Mouse (Mus musculus) forebrain, embryonic 13.5 days (tissue): ENCODE data around the gene Rgs9. TPM values are rescaled to one million over a fixed set of nuclear protein-coding genes. Genes with fewer than 3 reads are reported as not detected.

Experiments
- ATAC-seq: fragments of 200-750 bp; cut with Nextera tagmentation; 2 replicates; pipeline ENCODE4 v1.8.0; 2017
- H3K27ac ChIP-seq: fragments of 300-500 bp; sonication (generic); 2 replicates; pipeline ENCODE4 v1.5.1; 2015; ENCODE audit warnings: inconsistent platforms, mild to moderate bottlenecking, moderate library complexity
- H3K27me3 ChIP-seq: fragments of 300-500 bp; sonication (generic); 2 replicates; pipeline ENCODE4 v1.6.1; 2015; ENCODE audit warnings: mild to moderate bottlenecking, inconsistent platforms
- H3K36me3 ChIP-seq: fragments of 300-500 bp; sonication (generic); 2 replicates; pipeline ENCODE4 v1.6.1; 2015; ENCODE audit warnings: mild to moderate bottlenecking, inconsistent platforms; ENCODE audit not compliant: poor library complexity, severe bottlenecking
- H3K4me1 ChIP-seq: fragments of 300-500 bp; sonication (generic); 2 replicates; pipeline ENCODE4 v1.6.1; 2015; ENCODE audit warnings: inconsistent platforms
- H3K4me2 ChIP-seq: fragments of 300-500 bp; sonication (generic); 2 replicates; pipeline ENCODE4 v1.6.1; 2015; ENCODE audit warnings: inconsistent platforms, mild to moderate bottlenecking, moderate library complexity
- H3K4me3 ChIP-seq: fragments of 300-500 bp; sonication (generic); 2 replicates; pipeline ENCODE4 v1.5.1; 2015; ENCODE audit warnings: mild to moderate bottlenecking, inconsistent platforms
- H3K9ac ChIP-seq: fragments of 300-500 bp; sonication (generic); 2 replicates; pipeline ENCODE4 v1.6.1; 2015; ENCODE audit warnings: mild to moderate bottlenecking, inconsistent platforms
- H3K9me3 ChIP-seq: fragments of 300-500 bp; sonication (generic); replicated peaks from 2 replicates; pipeline ENCODE4 v1.6.1; 2016; ENCODE audit warnings: inconsistent platforms
- WGBS: fragments of 180-500 bp; shearing (Covaris S2); methylation state at CpG from one replicate; pipeline ENCODE4 v1.1.7; 2015; 5-methylcytosine and 5-hydroxymethylcytosine counted together
- polyA plus RNA-seq: library from polyadenylated mRNA; unstranded; fragments of >200 nt; fragmentation: Nextera tagmentation; extraction: Ambion mirVana; gene quantifications from 2 replicates; pipeline ENCODE4 v1.2.1, GENCODE M21; 2015

The Rgs9 gene
- polyA plus RNA-seq, 1 experiment from 2014 or later, result 3.0 TPM

DNA sequence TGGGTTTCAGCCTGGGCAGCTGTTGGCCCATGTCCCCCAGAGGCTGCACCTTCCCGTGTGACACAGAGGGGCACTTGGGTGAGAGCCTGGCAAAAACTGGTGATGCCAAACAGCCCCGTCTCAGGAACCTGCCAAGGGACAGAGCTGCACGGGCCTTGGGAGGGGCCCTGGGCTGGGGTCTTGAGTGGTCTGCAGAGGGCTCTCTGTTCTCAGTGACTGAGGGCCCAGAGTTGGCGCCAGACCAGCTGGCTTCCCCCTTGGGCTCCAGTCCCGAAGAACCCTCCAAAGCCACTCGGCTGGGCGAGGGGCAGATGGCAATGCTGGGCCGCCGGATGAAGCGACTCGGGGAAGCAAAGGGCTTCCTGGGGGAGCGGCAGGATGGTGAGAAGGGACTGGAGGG, 70.8 kb downstream of the Rgs9 start:
- H3K27ac ChIP-seq, result no peak overlapping the region
- H3K27me3 ChIP-seq, result no peaks in the 10 kb centered on the region
- ATAC-seq, result no peak
- H3K4me1 ChIP-seq, result no peaks in the 10 kb centered on the region
- 85% methylated on average over 12 of the region's 12 CpGs for WGBS
- no peaks in the 10 kb centered on the region for H3K36me3 ChIP-seq
- no peak overlapping the region for H3K4me2 ChIP-seq
- H3K9me3 ChIP-seq, result no peaks in the 10 kb centered on the region; the same call in 1 of the 2 replicates
- no peak overlapping the region for H3K9ac ChIP-seq
- H3K4me3 ChIP-seq, result no peak overlapping the region

DNA sequence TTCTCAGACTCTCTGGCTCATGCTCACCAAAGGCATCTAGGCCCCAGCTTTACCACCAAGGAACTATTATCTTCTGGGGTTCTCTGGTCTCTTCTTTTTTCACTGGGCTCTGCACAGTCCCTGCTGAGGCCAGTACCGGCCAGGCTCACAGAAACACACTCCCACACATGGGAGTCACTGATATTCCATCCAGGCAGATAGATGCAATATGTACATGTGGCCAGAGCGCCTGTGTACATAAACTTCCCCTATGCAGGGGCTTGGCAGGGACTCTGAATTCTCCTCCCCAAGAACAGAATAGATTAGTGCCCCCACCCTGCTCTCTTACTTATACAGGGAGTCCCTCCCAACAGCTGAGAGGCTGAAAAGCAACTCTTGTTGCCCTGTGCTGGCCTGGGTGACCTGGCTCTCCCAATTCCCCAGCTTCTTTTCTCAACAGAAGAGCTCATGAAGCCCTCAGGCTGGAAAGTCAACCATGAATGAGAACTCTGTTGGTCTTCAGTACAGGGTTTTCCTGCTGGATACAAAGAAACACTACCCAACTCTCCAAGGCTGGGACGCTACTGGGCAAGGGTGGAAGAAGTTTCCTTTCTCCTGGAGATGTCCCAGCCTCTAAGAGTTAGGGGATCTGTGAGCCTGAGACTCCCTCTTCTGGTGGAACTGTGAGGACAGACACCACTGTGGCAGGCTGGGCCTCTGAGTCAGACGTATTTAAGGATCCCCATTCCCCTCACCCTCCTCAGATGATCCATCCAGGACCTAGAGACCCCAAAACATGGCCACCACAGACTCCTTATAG, 76.5 kb downstream of the Rgs9 start:
- Histone ChIP-seq H3K4me2 (no peak overlapping the region), H3K27me3 (no peaks in the 10 kb centered on the region), H3K4me1 (peaks cover 11% of the 10 kb centered on the region), H3K27ac (no peak overlapping the region), H3K9ac (no peak overlapping the region), H3K9me3 (no peaks in the 10 kb centered on the region), H3K36me3 (no peaks in the 10 kb centered on the region), H3K4me3 (no peak overlapping the region)
- WGBS, result 53% methylated on average over 4 of the region's 4 CpGs
- no peak for ATAC-seq

DNA sequence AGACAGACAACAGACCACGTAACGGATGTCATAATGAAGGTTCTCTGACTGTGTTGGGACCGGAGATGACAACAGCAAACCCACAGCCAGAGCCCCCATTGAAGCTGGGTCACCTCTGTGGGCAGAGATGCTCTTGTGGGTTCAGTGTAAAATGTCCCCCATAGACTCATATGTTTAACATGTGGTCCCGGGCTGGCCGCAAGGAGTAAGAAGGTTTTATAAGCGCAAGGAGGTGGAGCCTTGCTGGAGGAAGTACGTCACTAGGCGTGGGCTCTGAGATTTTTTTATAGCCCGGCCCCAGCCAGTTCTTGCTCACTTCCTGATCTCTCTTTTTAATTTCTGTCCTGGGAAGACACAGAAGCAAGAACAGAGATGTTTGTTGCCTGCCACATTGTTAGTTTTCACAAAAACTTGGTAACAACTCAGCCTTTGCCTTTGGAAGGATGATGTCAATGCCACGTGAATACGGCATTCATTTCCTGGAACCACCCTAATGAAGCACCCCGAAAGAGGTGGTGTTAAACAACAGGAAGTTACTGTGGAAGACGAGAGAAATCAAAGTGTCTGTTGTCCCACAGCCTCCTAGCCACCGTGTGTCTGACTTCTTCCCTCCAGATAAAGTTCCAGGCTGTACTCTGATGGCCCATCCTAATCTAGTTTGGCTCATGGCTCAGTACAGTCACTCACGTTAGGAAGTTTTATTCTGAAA, 79.1 kb downstream of the Rgs9 start:
- no peaks in the 10 kb centered on the region for H3K27me3 ChIP-seq
- no peak overlapping the region for H3K27ac ChIP-seq
- peak overlapping the region; percentile 19; the same call in 1 of the 2 replicates for H3K9ac ChIP-seq
- no peak overlapping the region for H3K4me3 ChIP-seq
- peak; percentile 4; the same call in 1 of the 2 replicates for ATAC-seq
- H3K4me2 ChIP-seq, result no peak overlapping the region
- H3K9me3 ChIP-seq, result no peaks in the 10 kb centered on the region
- H3K36me3 ChIP-seq, result no peaks in the 10 kb centered on the region
- peaks cover 11% of the 10 kb centered on the region for H3K4me1 ChIP-seq
- 78% methylated on average over 15 of the region's 15 CpGs for WGBS

DNA sequence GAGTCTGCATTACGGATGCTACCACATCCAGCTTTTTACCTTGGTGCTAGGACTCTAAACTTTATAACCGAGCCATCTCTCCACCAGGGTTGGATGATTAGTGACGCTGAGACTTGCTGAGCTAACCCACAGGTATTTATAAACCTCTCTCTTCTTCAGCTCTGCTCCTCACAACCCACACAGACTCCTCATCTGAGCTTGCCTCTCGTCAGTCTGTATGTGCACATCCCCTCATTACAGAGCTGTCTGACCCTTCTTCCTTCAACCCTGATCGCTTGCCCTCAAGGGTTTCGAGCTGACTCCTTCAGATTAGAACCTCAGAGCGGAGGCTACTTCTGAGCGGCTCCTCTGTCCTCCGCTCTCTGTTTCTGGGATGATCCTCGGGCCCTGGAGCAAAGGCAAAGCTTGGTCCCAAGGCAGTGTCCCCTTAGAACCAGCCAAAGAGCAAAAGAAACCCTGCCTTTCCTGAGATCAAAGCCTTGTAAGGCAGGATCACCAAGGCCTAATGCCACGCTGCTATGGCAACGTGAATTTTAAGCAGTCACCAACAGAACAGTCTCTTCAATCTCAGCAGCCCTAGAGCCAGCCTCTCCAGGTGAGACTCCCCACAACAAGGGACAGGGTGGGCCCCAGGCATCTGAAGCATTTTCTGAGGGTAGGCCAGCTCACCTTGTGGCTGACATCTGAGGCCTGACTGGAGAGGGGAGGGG, 79.9 kb downstream of the Rgs9 start:
- Histone ChIP-seq H3K27me3 (no peaks in the 10 kb centered on the region), H3K27ac (peak overlapping the region; percentile 20; the same call in 1 of the 2 replicates), H3K9ac (peak overlapping the region; percentile 19; the same call in 1 of the 2 replicates), H3K9me3 (no peaks in the 10 kb centered on the region), H3K4me2 (0 out of 2 replicates have a peak overlapping the region, but pooled peaks have one; percentile 2), H3K4me3 (no peak overlapping the region), H3K36me3 (no peaks in the 10 kb centered on the region), H3K4me1 (peaks cover 11% of the 10 kb centered on the region)
- ATAC-seq, result peak; percentile 73
- WGBS, result 35% methylated on average over 12 of the region's 12 CpGs

DNA sequence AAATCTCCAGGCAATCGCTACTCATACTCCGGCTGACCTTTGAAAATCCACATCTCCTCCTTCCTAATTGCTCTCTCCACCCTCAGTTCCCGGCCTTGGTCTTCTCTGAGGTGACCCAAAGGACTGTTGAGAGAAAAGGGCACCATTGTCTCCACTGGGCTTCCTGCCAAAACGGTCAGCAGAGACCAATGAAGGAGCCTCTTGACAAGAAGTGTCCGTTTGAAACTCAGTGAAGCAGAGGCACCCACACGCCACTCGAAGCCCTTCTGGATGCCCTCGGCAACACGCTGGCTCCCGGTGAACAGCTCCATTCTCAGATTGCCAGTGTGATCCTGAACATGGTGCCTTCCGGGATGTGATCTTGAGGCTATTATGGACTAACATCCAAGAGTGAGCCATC, 87.2 kb downstream of the Rgs9 start:
- WGBS, result 10% methylated on average over 11 of the region's 11 CpGs
- Histone ChIP-seq H3K27ac (no peak overlapping the region), H3K4me3 (no peak overlapping the region), H3K36me3 (no peaks in the 10 kb centered on the region), H3K9me3 (no peaks in the 10 kb centered on the region), H3K27me3 (0 out of 2 replicates have a peak, but pooled peaks cover 5% of the 10 kb centered on the region), H3K9ac (no peak overlapping the region), H3K4me2 (peak overlapping the region; percentile 22; the same call in 1 of the 2 replicates), H3K4me1 (peaks cover 18% of the 10 kb centered on the region)
- peak; percentile 27; the same call in 1 of the 2 replicates for ATAC-seq

DNA sequence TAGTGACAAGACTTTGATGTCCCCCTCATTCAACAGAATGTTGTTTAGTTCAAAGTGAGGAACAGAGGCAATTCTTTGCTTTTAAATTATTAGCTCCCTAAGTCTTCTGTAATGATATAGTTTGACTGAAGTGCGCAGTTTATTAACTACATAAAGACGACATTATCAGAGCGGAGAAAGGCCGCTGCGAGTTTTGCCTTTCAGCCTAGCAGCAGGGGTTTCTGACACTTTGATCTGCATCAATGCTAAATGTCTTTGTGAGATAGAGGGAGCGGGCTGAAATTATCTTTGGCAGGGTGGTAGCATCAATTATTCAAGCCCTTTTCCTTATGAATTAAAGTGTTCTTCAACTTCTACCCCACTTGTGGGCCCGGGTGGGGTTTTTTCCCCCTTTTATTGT, 87.6 kb downstream of the Rgs9 start:
- peak; percentile 43; the same call in 1 of the 2 replicates for ATAC-seq
- Histone ChIP-seq H3K9me3 (no peaks in the 10 kb centered on the region), H3K4me3 (no peak overlapping the region), H3K9ac (no peak overlapping the region), H3K4me2 (peak overlapping the region; percentile 22; the same call in 1 of the 2 replicates), H3K4me1 (peaks cover 18% of the 10 kb centered on the region), H3K27ac (no peak overlapping the region), H3K27me3 (0 out of 2 replicates have a peak, but pooled peaks cover 5% of the 10 kb centered on the region), H3K36me3 (no peaks in the 10 kb centered on the region)
- 6% methylated on average over 7 of the region's 7 CpGs for WGBS

DNA sequence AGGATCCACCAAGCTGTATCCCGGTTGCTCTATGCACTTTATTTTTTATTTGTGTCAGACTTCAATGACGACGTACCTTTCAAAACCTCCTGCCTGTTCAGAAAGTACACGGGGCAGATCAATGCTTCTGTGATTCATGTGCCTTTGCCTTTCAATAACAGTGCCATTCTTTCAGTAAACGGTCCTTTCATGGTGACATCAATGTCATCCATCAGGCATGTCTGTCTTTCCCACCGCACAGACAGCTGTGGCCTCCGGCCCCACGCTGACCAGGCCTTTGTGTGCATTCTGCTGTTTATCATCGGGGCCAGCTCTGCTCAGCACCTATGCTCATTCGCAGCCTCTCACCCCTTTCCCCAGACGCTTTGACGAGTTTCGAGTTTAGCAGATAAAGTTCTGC, 91.2 kb downstream of the Rgs9 start:
- Histone ChIP-seq H3K36me3 (no peaks in the 10 kb centered on the region), H3K9ac (no peak overlapping the region), H3K4me1 (peaks cover 18% of the 10 kb centered on the region), H3K4me2 (no peak overlapping the region), H3K27ac (no peak overlapping the region), H3K9me3 (no peaks in the 10 kb centered on the region), H3K27me3 (0 out of 2 replicates have a peak, but pooled peaks cover 5% of the 10 kb centered on the region), H3K4me3 (no peak overlapping the region)
- WGBS, result 26% methylated on average over 13 of the region's 13 CpGs
- no peak for ATAC-seq

DNA sequence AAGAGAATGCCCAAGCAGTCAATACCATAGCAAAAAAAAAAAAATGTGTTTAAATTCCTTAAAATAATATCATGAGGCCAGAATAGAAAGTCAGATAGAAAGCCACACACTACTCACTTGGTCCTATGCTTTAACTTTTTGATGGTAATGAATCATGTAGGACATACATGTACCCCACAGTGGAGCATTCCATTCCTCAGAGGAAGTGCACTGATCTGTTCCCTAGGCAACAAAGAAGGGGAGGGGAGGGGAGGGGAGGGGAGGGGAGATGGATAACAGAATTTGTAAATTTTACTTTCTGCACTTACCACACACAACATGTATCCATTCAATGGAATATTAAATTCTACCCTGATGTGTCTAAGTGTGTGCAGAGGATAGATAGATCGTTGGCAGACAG, 91.9 kb downstream of the Rgs9 start:
- H3K4me2 ChIP-seq, result no peak overlapping the region
- H3K27ac ChIP-seq, result no peak overlapping the region
- H3K27me3 ChIP-seq, result 0 out of 2 replicates have a peak, but pooled peaks cover 5% of the 10 kb centered on the region
- no peak overlapping the region for H3K9ac ChIP-seq
- ATAC-seq, result no peak
- H3K36me3 ChIP-seq, result no peaks in the 10 kb centered on the region
- no peak overlapping the region for H3K4me3 ChIP-seq
- 92% methylated on average over 1 of the region's 1 CpGs for WGBS
- no peaks in the 10 kb centered on the region for H3K9me3 ChIP-seq
- peaks cover 18% of the 10 kb centered on the region for H3K4me1 ChIP-seq

DNA sequence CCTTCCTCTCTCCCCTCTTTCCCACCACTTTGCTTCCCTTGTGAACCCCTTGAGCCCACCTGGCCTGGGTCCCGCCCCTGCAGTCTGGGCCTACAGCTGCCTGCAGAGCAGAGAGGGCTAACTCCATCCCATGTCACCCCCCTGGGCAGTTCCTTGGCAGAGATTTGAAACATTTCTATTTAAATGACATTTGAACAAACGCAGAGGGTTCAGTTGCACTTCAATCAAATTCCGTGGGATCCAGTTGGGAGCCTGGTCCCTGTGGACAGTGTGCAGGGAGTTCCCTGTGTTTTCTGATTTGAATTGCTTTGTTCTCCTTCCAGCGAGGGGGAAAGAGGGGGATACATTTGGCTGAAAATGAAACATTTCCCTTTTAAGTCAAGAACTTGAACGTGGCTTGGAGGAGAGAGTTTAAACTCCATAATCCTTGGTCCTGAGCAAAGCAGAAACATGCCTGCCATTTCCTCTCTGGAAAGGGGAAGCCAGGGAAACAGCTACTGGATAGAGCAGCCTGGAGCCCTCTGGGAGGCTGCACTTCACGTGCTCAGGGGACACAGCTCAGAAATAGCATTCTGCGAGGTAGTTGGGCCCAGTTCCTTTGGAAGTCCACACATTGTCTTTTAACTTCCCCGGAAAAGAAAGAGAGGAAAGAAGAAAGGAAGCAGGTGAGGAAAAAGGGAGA, 98.2 kb downstream of the Rgs9 start:
- H3K36me3 ChIP-seq, result no peaks in the 10 kb centered on the region
- ATAC-seq, result peak; percentile 63; the same call in 1 of the 2 replicates
- H3K9ac ChIP-seq, result no peak overlapping the region
- H3K4me3 ChIP-seq, result no peak overlapping the region
- H3K27ac ChIP-seq, result peak overlapping the region; percentile 44
- WGBS, result 35% methylated on average over 8 of the region's 8 CpGs
- no peak overlapping the region for H3K4me2 ChIP-seq
- peaks cover 9% of the 10 kb centered on the region for H3K4me1 ChIP-seq
- H3K27me3 ChIP-seq, result no peaks in the 10 kb centered on the region
- H3K9me3 ChIP-seq, result no peaks in the 10 kb centered on the region

DNA sequence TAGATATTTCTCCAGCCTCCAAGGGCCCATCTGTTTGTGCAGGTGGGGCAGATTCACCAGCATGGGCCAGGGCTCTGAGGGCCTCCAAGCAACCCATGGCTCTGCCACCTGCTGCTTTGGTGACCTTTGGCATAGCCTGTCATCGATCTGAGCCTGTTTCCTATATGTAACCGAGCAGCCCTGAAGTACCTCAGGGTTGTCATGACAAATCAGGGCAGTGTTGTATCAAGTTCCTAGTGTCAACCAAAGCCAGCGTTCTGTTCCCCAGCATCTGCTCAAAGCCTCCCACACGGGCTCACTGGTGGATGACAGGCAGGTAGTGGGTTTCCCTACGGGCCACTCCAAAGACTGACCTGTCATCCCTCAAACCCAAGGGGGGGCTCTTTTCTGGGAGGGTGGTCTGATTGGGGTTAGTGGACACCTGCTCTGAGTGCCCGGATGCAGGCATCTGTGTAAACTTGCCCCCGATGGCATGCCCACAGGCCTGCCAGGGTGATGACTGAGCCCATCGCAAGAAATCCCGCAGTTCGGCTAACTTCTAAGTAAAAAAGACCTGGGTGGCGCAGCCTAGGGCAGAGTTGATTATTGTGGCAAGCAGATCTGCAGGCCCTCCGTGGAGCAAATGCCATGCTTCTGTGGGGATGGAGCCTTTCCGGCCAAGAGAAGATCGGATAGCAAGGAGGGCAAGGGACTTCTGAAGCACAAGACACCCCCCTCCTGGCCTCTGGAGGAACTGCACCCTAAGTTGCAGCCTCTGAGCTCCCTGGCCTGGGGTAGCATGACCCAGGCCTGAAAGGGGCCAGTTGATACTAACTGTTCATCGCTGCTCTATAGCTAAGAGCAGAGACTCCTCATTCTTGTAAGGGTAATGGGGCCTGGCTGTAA, 105.0 kb downstream of the Rgs9 start:
- Histone ChIP-seq H3K9ac (no peak overlapping the region), H3K27me3 (no peaks in the 10 kb centered on the region), H3K36me3 (no peaks in the 10 kb centered on the region), H3K27ac (no peak overlapping the region), H3K9me3 (no peaks in the 10 kb centered on the region), H3K4me1 (no peaks in the 10 kb centered on the region), H3K4me3 (no peak overlapping the region), H3K4me2 (no peak overlapping the region)
- peak; percentile 65 for ATAC-seq
- 53% methylated on average over 15 of the region's 15 CpGs for WGBS

DNA sequence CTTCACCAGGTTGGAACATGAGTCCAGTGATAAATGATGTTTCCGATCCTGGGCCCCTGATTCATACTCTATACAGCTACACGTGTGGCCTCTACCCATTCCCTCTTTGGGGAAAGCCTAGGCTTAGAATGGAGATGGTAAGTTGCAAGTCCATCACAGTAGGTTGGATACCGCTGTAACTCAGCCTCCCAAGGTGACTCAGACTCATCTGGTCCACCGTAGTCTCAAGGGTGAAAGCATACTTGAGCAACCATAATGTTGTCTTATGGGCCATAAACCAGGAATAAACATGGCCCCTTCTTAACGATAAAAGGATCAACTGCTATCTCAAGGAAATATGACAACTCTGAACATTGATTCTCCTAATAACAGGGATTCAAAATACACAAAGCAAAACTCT, 109.7 kb downstream of the Rgs9 start:
- no peak overlapping the region for H3K4me3 ChIP-seq
- ATAC-seq, result no peak
- no peaks in the 10 kb centered on the region for H3K9me3 ChIP-seq
- 93% methylated on average over 5 of the region's 5 CpGs for WGBS
- no peak overlapping the region for H3K4me2 ChIP-seq
- H3K9ac ChIP-seq, result no peak overlapping the region
- H3K27me3 ChIP-seq, result no peaks in the 10 kb centered on the region
- no peaks in the 10 kb centered on the region for H3K36me3 ChIP-seq
- H3K27ac ChIP-seq, result no peak overlapping the region
- H3K4me1 ChIP-seq, result no peaks in the 10 kb centered on the region
